Mouse (Mus musculus) Muller cell, postnatal 12 days (primary cell): ENCODE data around the gene Arhgap15.

Experiments
- DNase-seq: peaks from one replicate; pipeline ENCODE4 v3.0.0-alpha.2; 2015; ENCODE audit errors: inconsistent ontology term

Arhgap15 gene

GRCm38 (mm10) chr2:44438070-44438469 lies 689.4 kb downstream of the Arhgap15 start:
- no peak for DNase-seq

GRCm38 (mm10) chr2:44444938-44445337 lies 696.3 kb downstream of the Arhgap15 start:
- no peak for DNase-seq
